Mouse (Mus musculus) lung, postnatal 0 days (tissue): ENCODE results near the gene P3h2.

Source experiments
- CTCF ChIP-seq: IDR thresholded peaks from 2 replicates; pipeline ENCODE4 v1.5.1; 2016; ENCODE audit warnings: antibody characterized with exemption, mild to moderate bottlenecking
- EP300 ChIP-seq: IDR thresholded peaks from 2 replicates; pipeline ENCODE4 v1.6.1; 2016; ENCODE audit warnings: antibody characterized with exemption, mild to moderate bottlenecking, control low read depth

DNA sequence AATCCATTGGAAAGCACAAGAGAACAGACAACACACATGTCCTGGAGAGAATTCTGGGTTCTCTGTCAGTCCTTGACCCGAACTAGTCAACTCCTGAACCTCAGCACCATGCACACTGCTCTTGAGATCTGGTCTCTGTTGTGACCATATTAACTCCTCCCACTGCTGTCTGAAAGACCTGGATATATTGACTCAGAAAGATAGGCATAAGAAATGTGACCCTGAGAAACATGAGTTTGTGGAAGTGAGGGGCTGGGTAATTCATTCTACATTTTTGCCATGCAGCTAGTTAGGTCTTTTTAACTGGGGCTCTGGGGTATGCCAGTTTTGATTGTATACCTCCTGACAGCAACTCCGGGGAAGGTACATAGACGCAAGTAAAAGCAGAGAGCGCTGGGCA, 1.3 kb downstream of the P3h2 start:
- TF ChIP-seq CTCF (no peak), EP300 (no peak)
